Mouse (Mus musculus): Measurements from ENCODE around the gene Ppp1r13b.

DNA sequence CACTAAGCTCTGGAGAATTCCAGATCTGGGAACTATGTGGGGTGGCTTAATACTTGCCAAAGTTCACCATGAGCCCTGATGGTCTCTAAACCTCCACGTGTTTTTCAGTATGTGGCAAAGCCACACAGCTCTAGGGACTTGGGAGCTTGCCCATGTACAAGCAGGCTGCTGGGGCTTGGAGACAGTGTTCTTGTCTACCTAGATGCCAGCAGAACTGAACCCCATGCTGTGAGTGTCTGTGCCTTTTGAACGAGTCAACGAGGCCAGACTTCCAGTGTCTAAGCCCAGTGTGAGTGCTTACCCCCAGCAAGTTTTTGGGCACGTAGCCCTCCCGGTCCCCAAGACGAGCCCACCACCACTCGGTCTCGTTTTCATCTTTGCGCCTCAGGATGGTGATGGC is 78.0 kb downstream of the Ppp1r13b start:
- TF ChIP-seq CTCF (IDR thresholded peaks at IDR 0.05; ENCODE audit: low read depth) (no peak), EP300 (IDR thresholded peaks at IDR 0.05; ENCODE audit: low read depth) (no peak)
